Mouse (Mus musculus) kidney, postnatal 36 days (tissue): Measurements from ENCODE around the gene Aire.
"Not testable (repeated sequence)": the region's sequence is repeated elsewhere in the genome, so short reads cannot be mapped to it uniquely, and the experiment has no call there.

ENCODE experiments used
- DNase-seq, 2 experiments: peaks; one replicate each; pipeline ENCODE4 v3.0.0; 2021 to 2022; ENCODE audit warnings: mixed read lengths in 2 of 2

Aire gene

GRCm38 (mm10) chr10:78048061-78048730 lies 4.8 kb upstream of the Aire start:
- DNase-seq: no peak

- DNase-seq: no peak
Observed at GRCm38 (mm10) chr10:78046388-78046787, 3.0 kb upstream of the Aire start.

GRCm38 (mm10) chr10:78044531-78044930 lies 1.1 kb upstream of the Aire start:
- no peak for DNase-seq

GRCm38 (mm10) chr10:78042697-78043405 lies 559 bp downstream of the Aire start:
- no peak for DNase-seq

GRCm38 (mm10) chr10:78042096-78042495 lies 1.3 kb downstream of the Aire start:
- DNase-seq: no peak

GRCm38 (mm10) chr10:78041647-78042046 lies 1.8 kb downstream of the Aire start, which contains the start of gene Dnmt3l:
Gene Dnmt3l, plus strand, starts transcription at chr10:78041947.
- no peak for DNase-seq

- no peak for DNase-seq
Observed at GRCm38 (mm10) chr10:78037139-78037538, 6.3 kb downstream of the Aire start.

- DNase-seq: no peak
Observed at GRCm38 (mm10) chr10:78031987-78032386, 11.4 kb downstream of the Aire start.

- no peak for DNase-seq
Observed at GRCm38 (mm10) chr10:78029080-78029479, 14.3 kb downstream of the Aire start.

- peak; percentile 61 to 85 for DNase-seq
Observed at GRCm38 (mm10) chr10:78028129-78028528, 15.3 kb downstream of the Aire start.

GRCm38 (mm10) chr10:78025453-78025852 lies 18.0 kb downstream of the Aire start:
- not testable (repeated sequence) for DNase-seq

- not testable (repeated sequence) for DNase-seq
Observed at GRCm38 (mm10) chr10:78019984-78020383, 23.4 kb downstream of the Aire start.

- DNase-seq: peak in 1 of 2 experiments; percentile 25
Observed at GRCm38 (mm10) chr10:78019291-78019690, 24.1 kb downstream of the Aire start.

GRCm38 (mm10) chr10:78018797-78019203 lies 24.6 kb downstream of the Aire start:
- DNase-seq: peak; percentile 77 to 93

GRCm38 (mm10) chr10:78016366-78016765 lies 27.0 kb downstream of the Aire start:
- DNase-seq: peak; percentile 56 to 65

GRCm38 (mm10) chr10:78015489-78015888 lies 27.9 kb downstream of the Aire start:
- no peak for DNase-seq

GRCm38 (mm10) chr10:78012661-78013495 lies 30.5 kb downstream of the Aire start:
- no peak for DNase-seq

GRCm38 (mm10) chr10:78011116-78011515 lies 32.3 kb downstream of the Aire start:
- not testable (repeated sequence) for DNase-seq

GRCm38 (mm10) chr10:78010335-78010734 lies 33.1 kb downstream of the Aire start:
- DNase-seq: no peak

GRCm38 (mm10) chr10:78009945-78010293 lies 33.5 kb downstream of the Aire start, which contains the start of gene Pfkl:
Gene Pfkl, minus strand, starts transcription at chr10:78010083.
- no peak for DNase-seq

GRCm38 (mm10) chr10:78009184-78009944 lies 34.0 kb downstream of the Aire start:
- DNase-seq: peak; percentile 98 to 99

GRCm38 (mm10) chr10:78008169-78008568 lies 35.2 kb downstream of the Aire start:
- no peak for DNase-seq

GRCm38 (mm10) chr10:78007203-78007602 lies 36.2 kb downstream of the Aire start:
- DNase-seq: no peak
